Mouse (Mus musculus) naive thymus-derived CD4-positive, alpha-beta T cell, adult 2 months (primary cell): ENCODE measurements around the gene Mpg.
A peak's percentile ranks its signal among the peaks of the same experiment; 100 is the strongest.

Experiments used
- DNase-seq: peaks from one replicate; pipeline ENCODE4 v3.0.0-alpha.2; 2011; ENCODE audit warnings: low read depth

Mpg gene

DNA sequence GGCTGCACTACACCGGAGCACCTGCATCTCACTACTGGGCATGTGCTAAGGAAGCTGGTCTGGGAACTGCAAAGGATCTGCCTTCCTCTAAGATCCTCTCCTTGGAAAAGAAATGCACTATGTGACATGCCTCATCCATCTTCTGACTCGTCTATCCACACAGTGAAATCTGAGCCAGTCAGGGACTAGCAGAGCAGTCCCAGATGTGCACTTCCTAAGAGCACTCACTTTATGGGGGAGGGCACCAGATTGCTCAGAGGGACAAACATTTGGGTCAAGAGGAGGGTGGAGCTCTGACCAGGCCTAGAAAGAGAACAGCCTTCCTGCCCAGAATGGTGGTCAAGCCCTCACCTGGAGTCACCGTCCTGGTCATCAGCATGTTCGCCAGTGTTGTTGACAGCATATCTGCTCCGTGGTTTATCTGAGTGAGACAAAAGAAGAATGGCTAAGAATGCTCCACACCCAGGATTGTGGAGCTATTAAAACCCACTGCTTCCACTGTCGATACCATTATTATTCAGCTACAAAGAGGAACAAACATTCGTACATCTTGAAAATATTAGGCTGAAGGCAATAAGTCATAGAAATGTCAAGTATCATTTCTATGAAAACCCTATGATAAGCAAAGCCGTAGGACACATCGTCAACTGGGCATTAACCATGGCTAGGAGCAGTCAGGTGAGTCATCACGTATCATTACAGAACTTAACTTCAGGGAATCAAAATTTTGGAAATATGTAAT is 36.5 kb downstream of the Mpg start:
- no peak for DNase-seq

DNA sequence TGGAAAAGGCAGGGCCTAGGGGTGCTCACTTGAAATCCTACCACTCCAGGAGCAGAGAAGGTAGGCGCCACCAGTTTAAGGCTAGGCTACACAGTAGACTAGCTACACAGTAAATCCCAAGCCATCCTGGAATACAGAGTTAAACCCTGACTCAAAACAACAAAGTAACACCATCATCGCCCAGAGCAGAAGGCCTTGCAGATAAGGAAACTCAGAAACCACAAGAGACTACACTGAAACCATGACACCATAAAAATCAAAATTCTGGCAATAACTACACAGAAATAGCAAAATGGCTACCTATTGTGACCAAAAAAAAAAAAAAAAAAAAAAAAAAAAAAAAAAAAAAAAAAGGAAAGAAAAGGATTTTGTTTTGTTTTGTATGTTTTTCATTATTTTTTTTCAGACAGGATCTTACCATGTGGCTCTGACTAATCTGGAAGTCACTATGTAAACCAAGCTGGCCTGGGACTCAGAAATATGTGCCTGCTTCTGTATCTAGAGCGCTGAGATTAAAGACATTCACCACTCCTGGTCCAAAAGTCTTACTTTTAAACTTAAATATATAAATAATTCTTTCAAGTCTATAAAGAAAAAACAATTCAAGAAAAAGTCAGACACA is 38.9 kb downstream of the Mpg start:
- peak; percentile 21 for DNase-seq

DNA sequence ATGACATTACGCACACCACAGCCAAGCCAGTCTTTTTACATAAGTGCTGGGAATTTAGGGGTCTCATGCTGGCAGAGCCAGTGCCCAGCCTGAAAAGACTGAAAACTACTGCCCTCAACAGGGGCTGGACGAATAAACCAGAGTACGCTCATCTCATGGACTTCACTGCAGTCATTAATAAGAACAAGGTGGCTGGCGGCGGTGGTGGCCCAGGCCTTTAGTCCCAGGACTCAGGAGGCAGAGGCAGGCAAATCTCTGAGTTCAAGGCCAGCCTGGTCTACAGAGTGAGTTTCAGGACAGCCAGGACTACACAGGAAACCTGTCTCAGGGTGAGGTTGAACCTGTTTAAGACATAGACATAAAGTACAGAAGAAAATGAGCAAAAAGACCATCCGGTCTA is 39.9 kb downstream of the Mpg start:
- DNase-seq: no peak

DNA sequence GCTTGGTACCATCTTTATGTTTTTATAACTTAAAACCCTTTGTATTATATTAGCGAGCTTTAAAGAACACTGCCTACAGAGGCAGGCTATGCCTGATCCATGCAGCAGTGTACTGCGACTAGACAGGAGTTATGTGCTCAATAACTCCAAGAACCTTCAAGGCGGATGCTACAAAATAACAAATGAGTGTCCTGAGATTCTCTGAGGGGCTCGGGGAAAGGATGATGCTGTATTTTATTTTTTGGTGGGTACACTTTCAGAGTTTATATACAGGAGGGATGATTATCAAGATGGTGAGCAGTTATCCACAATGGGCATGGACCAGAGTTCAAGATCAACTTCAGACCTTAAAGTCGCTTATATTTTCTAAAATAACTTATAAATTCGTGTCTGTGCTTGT is 40.5 kb downstream of the Mpg start:
- no peak for DNase-seq

DNA sequence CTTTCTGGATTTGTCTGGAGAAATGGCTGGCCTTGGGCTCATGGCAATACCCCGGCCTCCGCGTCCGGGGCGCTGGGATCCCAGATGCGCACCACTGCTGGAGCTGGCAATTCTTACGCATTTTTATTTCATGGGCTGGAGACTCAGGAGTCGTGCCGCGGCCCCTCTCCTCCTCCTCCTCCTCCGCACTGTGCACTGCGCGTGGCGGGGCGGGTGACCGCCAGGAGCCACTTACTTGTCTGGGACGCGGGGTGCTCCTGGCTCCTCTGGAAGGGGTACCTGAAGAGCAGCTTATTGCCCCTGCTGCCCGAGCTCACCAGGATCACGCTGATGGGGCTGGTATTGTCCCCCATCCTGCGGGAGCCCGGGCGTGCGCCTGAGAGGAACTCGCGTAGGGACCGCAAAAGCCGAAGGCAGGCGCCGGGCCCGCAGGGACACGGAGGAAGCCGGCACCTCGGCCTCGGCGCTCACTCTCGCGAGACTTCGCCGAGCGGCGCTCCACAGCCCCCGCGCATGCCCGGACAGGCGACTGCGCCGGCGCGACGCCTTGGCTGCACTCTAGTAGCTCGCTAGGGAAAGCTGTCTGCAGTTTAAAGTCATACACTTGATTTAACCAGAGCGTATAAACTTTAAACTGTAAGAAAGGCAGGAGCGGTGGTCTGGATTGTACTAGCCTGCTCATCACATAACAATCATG is 41.0 kb downstream of the Mpg start, which contains the start of gene Nprl3:
Nprl3 (minus strand) TSS at position 520 of the 697 bp plus-strand sequence.
- peak; percentile 97 for DNase-seq

DNA sequence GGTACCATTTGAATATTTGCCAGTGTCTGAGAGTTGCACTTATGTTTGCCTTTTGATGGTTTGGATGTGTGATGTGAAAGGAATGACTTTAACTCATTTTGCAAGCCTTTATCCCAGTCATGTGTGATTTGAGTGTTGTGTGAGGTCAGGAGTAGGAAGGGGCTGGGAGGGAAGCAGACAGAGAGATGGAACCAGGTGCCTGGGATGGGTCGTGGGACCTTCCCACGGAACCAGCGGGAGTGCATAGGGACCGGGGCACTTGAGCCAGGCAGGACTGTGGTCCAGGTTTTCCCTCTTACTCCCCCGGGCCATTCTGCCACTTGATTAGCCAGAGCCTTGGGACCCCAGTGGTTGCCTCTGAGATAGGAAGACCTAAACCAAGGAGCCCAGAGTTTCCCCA is 41.7 kb downstream of the Mpg start:
- DNase-seq: no peak

DNA sequence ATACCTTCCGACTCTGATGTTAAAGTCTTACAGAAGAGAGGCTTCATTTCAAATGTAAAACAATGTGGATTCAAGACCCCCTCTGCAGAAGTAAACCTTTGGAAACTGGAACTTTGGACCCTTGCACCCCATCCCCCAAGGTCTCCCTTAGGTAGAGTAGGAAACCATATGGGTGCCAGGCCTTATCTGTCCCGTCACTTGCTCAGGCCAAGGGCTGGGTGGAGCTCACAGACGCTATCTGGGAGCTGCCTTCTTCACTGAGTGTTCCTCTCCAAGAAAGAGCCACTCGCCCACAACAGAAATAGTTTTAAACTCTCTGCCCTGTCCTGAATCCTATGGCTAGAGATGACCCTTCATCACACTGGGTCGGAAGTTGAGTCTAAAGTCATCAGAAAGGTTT is 42.6 kb downstream of the Mpg start:
- DNase-seq: no peak

DNA sequence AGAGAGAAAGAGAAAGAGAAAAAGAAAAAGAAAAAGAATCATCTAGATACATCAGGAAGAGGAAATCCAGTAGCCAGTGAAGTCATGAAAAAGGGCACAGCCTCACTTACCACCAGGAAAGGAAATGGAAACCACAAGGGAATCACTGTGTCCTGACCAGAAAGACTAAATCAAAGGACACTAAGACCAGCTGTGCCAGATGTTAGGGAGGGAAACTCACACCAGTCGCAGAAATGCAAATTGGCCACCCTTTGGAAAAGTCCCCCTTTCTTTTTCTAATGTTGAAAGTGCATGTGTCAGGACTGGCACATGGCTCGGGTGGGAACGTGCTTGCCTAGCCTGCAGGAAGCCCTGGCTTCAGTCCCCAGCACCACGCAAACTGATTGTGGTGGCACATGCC is 44.9 kb downstream of the Mpg start:
- DNase-seq: no peak

DNA sequence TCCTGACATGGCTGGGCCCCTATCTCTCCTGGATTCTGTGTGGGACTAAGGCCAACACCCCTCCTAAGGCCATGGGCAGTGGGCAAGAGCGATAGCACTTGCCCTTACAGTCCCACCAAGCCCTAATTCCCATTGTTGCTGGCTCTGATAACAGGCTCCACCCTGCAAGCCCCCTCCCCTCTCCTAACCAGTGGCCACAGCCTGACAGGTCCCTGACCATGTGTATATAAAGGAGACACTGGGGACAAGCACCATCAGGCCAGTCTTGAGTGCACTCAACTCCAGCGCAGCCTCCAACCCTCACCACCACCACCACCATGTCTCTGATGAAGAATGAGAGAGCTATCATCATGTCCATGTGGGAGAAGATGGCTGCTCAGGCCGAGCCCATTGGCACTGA is 50.0 kb downstream of the Mpg start, which contains the start of gene Hba-x:
Hba-x (plus strand) TSS at position 54 of the 400 bp plus-strand sequence.
- DNase-seq: no peak

DNA sequence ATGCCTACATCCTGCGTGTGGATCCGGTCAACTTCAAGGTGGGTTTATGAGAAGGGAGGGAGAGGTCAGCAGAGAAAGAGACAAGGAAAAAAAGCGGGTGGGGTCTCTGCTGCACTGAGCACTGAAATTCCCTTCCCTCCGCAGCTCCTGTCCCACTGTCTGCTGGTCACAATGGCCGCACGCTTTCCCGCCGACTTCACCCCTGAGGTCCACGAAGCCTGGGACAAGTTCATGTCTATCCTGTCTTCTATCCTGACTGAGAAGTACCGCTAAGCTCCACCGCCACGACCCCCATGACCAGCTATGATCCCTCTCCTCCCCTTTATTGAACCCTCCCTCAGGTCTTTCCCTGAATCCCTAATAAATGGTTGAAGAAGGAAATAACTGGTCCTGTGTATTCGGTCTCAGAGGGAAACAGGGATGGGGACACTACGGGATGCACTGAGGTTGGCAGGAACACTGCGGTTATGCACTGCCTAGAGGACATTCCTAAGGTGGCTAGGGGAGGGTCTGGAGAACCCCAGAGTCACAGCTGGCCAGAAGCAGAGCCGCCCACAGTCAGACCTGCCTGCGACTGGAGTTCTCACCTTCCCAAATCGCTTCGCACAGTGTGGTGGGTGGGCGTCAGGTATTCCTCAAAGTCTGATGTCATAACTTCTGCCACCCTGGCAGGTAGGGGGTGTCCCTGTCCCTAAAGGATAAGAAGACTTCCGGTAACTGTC is 51.6 kb downstream of the Mpg start:
- no peak for DNase-seq

DNA sequence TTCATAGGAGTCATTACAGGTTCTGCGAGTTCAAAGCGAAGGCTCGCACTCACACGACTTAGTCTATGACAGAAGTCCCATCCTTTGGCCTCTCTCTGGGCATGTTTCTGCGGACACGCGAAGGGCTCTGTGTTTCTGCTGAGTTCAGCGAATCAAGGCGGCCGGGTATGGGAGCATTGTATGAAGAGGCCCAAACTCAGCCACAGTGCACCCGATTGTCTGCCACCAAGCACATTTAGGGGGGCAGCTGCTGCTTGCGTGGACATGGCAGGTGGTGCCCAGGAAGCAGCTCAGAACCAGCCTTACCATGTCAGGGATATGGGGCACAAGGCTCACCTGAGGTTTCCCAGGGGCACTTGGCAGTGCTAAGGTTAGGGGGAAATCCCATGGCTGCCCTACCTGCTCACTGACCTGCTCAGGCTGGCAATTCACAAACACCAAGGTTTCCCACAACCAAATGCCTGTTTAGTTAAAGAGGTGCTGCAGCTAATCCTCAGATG is 52.2 kb downstream of the Mpg start:
- no peak for DNase-seq

DNA sequence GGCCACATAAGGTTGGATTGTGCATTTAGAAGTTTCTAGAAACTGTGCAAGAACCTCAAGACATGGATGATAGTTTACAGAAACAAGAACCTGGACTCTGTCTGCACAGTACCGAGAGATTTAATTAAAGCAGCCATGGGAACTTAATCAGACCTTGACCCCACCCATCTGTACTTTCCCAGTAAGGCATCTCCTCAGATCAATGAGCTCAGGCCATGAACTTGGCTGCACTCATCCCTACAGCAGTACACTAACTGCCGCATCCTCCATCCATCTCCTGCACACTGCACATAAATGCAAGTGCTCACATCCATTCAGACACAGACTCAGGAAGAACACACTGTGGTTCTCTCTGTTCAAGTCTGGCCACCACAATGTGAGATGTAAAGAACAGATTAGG is 54.3 kb downstream of the Mpg start:
- no peak for DNase-seq

DNA sequence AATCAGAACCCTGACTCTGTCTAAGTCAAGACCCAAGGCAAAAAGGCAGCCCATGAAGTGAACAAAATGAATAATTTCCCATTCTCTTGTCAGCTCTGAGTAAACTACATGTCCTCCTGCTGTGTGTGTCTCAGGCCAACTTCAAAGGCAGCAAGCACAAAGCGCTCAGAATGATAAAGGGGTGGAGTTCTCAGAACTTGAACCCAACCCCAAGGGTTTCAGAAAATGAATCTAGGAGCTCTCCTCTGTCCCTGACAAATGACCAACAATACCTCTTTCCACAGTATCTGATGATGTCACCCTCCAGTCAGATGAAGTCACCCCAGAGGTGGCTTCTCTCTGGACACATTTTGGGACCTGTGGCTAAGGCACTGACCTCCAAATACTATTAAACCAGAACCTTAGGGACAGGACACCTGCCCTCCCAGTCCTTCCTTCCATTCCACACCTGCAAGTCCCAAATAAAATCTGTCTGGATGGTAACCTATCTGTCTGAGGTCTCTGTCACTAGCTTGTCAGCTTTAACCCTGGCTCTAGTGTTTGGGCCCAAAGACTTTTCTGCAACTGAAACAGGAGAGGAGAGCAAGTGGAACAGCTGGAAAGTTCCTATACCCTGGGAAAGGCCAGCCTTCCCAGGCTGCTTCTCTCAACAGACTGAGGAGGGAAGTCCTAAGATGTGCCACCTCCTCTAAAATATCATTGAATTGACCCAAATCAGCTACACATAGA is 55.3 kb downstream of the Mpg start:
- no peak for DNase-seq
